Mouse (Mus musculus): ENCODE measurements around the gene Pdf. TPM values are rescaled to one million over a fixed set of nuclear protein-coding genes. Genes with fewer than 3 reads are reported as not detected.
"Not testable (repeated sequence)": the region's sequence is repeated elsewhere in the genome, so short reads cannot be mapped to it uniquely, and the experiment has no call there.

Gene Pdf
- polyA plus RNA-seq, 1 experiment from 2014 or later: 51.0 TPM

DNA sequence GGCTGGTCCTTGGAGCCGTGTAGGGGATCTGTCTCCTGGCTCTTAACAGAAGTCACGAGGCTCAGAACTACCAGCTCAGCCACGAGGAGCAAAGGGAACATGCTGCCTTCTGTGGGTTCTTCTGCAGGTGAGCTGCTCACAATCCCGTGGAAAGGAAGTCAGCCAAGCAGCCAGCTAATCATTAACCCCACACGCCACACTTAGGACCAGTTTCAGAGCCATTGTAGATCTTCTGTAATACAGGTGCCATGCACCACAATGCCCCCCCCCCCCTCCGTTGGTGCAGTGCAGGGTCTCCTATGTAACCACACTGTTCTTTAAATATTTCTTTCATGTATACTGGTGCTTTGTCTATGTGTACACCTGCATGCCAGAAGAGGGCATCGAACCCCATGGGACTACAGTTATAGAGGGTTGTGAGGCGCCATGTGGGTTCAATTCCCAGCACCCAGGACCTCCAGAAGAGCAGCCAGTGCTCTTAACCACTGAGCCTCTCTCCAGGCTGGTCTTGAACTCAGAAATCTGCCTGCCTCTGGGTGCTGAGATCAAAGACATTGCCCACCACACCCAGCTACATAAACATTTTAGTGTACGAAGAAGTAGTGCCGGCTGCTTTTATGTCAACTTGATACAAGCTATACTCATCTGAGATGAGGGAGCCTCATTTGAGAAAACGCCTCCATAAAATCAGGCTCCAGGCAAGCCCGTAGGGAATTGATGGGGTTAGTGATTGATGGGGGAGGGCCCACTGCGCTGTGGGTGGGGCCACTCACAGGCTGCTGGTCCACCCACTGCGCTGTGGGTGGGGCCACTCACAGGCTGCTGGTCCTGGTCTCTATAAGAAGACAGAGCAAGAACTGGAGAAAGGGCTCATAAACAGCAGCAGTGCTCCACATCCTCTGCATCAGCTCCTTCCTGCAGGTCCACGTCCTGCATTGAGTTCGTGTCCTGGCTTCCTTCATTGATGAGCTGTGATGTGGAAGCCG, 17.4 kb upstream of the Pdf start, which contains the start of gene Tmed6:
Gene Tmed6, minus strand, starts transcription at position 134 of the 986 bp plus-strand sequence.
- no peaks in the 10 kb centered on the region for H3K9me3 ChIP-seq
- H3K9ac ChIP-seq: no peak within 1 kb of the TSS
- H3K4me2 ChIP-seq (replicated peaks): no peak within 1 kb of the TSS
- no peak for ATAC-seq (ENCODE audit: low FRiP score, low read depth)
- H3K36me3 ChIP-seq: peaks cover 21% of the 10 kb centered on the region
- no peak within 1 kb of the TSS for H3K27ac ChIP-seq
- 51% methylated on average over 17 of the region's 17 CpGs for WGBS
- H3K27me3 ChIP-seq: no peaks in the 10 kb centered on the region
- H3K4me1 ChIP-seq: no peaks in the 10 kb centered on the region
- no peak within 1 kb of the TSS for H3K4me3 ChIP-seq

DNA sequence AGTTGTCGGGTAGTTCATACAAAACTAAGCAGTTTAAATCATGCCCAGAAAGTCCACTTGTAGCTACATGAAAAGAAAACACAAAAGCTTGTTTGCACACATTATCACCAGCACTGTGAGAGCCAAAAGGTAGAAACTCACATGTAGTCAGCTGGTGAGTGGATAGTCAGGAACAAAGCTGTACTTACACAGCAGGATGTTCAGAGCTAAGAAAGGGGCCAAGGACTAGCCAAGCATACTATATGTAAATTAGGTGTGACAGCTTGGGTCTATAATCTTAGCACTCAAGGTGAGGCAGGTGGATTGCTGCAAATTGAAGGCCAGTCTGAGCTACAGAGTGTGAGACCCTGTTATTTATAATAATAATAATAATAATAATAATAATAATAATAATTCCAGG, 14.2 kb upstream of the Pdf start:
- no peak overlapping the region for H3K9ac ChIP-seq
- no peak overlapping the region for H3K4me2 ChIP-seq (replicated peaks)
- 84% methylated on average over 1 of the region's 1 CpGs for WGBS
- H3K9me3 ChIP-seq: no peaks in the 10 kb centered on the region
- no peaks in the 10 kb centered on the region for H3K27me3 ChIP-seq
- peaks cover 22% of the 10 kb centered on the region for H3K36me3 ChIP-seq
- H3K4me3 ChIP-seq: no peak overlapping the region
- peaks cover 5% of the 10 kb centered on the region for H3K4me1 ChIP-seq
- H3K27ac ChIP-seq: no peak overlapping the region
- no peak for ATAC-seq (ENCODE audit: low FRiP score, low read depth)

DNA sequence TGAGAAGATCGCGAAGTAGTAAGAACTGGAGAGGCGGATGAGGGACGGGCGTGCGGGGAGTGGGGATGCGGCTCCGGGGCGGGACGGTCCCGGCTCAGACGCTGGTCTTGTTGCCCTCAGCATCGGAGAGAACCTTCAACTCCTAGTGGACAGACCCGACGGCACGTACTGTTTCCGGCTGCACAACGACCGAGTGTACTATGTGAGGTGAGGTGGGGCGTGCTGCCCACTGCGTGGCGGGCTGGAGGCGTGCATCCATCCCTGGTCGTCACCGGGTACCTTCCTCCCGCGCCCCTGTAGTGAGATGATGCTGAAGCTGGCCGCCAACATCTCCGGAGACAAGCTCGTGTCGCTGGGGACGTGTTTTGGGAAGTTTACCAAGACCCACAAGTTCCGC, 8.6 kb upstream of the Pdf start:
- H3K27ac ChIP-seq: peak overlapping the region; percentile 33; the same call in 1 of the 2 replicates
- peak overlapping the region; percentile 94 for H3K9ac ChIP-seq
- peak; percentile 67 for ATAC-seq (ENCODE audit: low FRiP score, low read depth)
- H3K27me3 ChIP-seq: no peaks in the 10 kb centered on the region
- H3K4me1 ChIP-seq: peaks cover 16% of the 10 kb centered on the region
- H3K4me3 ChIP-seq: peak overlapping the region; percentile 100
- H3K9me3 ChIP-seq: no peaks in the 10 kb centered on the region
- peak overlapping the region; percentile 97 for H3K4me2 ChIP-seq (replicated peaks)
- peaks cover 53% of the 10 kb centered on the region for H3K36me3 ChIP-seq
- 1% methylated on average over 33 of the region's 33 CpGs for WGBS

DNA sequence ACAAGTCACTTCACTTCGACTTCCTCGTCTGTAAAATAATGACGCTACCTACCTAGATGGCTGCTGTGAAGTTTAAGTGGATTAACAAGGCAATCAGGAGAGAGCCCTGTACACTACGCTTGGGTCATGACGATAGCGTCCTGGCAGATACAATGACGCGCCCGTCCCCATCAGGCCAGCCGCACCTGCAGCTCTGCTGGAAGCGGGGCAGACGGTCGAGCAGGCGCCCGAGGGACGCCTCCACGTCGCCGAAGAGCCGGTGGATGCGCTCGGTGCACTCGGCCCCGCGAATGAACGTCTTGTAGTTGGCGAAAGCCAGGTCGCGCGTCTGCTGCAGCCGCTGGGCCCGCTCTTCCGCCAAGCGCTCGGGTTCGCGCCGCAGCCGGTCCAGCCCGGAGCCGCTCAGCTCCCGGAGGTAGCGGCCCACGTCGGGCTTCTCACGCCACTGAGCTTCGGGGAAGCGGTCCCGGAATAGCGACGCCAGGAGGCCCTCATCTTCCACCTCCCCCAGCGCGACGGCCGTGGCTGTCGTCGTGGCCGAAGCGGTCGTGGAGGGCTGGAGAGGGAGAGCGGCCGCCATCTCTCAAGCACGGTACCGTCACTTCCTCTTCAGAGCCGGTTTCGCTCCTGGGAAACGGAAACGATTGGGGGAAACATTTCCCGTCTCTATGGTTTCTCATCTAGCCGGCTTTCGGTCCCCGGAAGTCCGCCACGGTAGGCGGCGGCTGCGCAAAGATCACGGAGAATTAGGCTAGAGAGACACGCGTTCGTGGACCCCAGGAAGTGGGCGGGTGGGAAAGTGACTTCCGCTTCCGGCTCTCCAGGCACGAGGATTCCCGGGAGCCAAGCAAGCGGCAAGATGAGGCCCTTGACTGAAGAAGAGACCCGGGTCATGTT, 7.9 kb upstream of the Pdf start, which contains the start of the genes Cog8 and Nip7:
Gene Cog8, minus strand, starts transcription at position 614 of the 897 bp plus-strand sequence.
Gene Nip7, plus strand, starts transcription at position 802 of the 897 bp plus-strand sequence.
- peak; percentile 95 for ATAC-seq (ENCODE audit: low FRiP score, low read depth)
- H3K9ac ChIP-seq: peak within 1 kb of the TSS; percentile 94
- peak within 1 kb of the TSS; percentile 100 for H3K4me3 ChIP-seq
- H3K36me3 ChIP-seq: peaks cover 59% of the 10 kb centered on the region
- under 1% methylated on average over 88 of the region's 88 CpGs for WGBS
- H3K9me3 ChIP-seq: no peaks in the 10 kb centered on the region
- H3K4me2 ChIP-seq (replicated peaks): peak within 1 kb of the TSS; percentile 97
- H3K4me1 ChIP-seq: peaks cover 16% of the 10 kb centered on the region
- H3K27me3 ChIP-seq: no peaks in the 10 kb centered on the region
- peak within 1 kb of the TSS; percentile 33; the same call in 1 of the 2 replicates for H3K27ac ChIP-seq

DNA sequence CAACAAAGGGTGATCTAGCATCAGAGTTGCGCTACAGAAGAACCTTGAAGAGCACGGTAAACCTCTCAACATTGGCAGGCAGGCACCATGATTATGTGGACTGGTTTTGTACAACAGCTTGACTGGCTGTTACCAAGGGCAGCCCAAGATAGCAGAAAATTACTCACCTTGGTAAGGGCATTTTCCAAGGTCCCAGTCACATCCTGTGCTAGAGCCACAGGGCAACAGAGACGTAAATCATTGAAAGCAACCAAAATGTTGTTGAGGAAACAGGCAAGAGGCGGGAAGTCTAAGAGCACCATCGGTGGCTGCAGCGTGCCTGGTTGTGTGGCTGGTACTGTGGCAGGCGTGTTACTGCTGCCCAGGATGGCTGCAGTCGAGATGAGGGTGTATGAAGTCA, 3.6 kb upstream of the Pdf start:
- no peak for ATAC-seq (ENCODE audit: low FRiP score, low read depth)
- WGBS: 96% methylated on average over 8 of the region's 8 CpGs
- Histone ChIP-seq H3K4me1 (peaks cover 26% of the 10 kb centered on the region), H3K9ac (no peak overlapping the region), H3K27ac (no peak overlapping the region), H3K36me3 (peaks cover 62% of the 10 kb centered on the region), H3K27me3 (no peaks in the 10 kb centered on the region), H3K4me2 (replicated peaks) (no peak overlapping the region), H3K4me3 (no peak overlapping the region), H3K9me3 (no peaks in the 10 kb centered on the region)

DNA sequence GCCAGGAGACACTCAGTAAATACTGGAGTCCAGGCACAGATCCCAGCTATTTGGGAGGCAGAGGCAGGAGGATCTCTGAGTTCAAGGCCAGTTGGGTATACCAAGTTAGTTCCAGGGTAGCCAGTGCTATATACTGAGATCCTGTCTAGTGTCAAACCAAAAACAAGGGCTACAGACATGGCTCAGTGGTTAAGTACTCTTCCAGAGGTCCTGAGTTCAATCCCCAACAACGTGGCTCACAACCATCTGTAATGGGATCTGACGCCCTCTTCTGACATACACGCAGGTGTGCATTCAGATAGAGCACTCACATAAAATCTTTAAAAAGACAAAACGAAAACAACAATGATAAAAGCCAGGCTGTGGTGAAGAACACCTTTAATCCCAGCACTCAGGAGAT, 1.1 kb upstream of the Pdf start:
- H3K4me2 ChIP-seq (replicated peaks): peak overlapping the region; percentile 79
- H3K4me3 ChIP-seq: peak overlapping the region; percentile 82
- WGBS: 90% methylated on average over 4 of the region's 4 CpGs
- peaks cover 82% of the 10 kb centered on the region for H3K36me3 ChIP-seq
- H3K27ac ChIP-seq: no peak overlapping the region
- no peaks in the 10 kb centered on the region for H3K27me3 ChIP-seq
- peaks cover 23% of the 10 kb centered on the region for H3K4me1 ChIP-seq
- no peak for ATAC-seq (ENCODE audit: low FRiP score, low read depth)
- H3K9ac ChIP-seq: peak overlapping the region; percentile 90; the same call in 1 of the 2 replicates
- no peaks in the 10 kb centered on the region for H3K9me3 ChIP-seq

DNA sequence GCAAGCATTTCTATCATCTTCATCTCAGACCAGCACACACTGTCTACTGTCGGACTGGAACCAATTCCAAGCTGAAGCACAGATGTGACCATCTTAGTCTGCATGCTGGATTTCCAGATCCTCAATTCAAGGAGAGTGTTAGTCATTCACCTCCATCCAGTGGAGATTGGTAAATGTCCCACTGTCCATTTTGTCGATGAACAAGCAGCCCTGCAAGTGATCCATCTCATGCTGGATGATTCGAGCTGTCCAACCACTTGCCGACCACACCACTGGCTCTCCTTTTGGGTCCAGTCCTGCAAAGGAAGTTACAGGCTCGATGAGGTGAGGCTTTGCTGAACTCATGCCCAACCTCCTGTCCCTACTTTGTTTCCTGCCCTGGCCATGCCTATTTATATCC, 1.4 kb downstream of the Pdf start:
- H3K9ac ChIP-seq: peak overlapping the region; percentile 90; the same call in 1 of the 2 replicates
- 88% methylated on average over 5 of the region's 5 CpGs for WGBS
- no peaks in the 10 kb centered on the region for H3K9me3 ChIP-seq
- H3K4me2 ChIP-seq (replicated peaks): peak overlapping the region; percentile 79
- peaks cover 23% of the 10 kb centered on the region for H3K4me1 ChIP-seq
- no peak overlapping the region for H3K27ac ChIP-seq
- no peak for ATAC-seq (ENCODE audit: low FRiP score, low read depth)
- no peaks in the 10 kb centered on the region for H3K27me3 ChIP-seq
- H3K36me3 ChIP-seq: peaks cover 82% of the 10 kb centered on the region
- peak overlapping the region; percentile 82; the same call in 1 of the 2 replicates for H3K4me3 ChIP-seq

DNA sequence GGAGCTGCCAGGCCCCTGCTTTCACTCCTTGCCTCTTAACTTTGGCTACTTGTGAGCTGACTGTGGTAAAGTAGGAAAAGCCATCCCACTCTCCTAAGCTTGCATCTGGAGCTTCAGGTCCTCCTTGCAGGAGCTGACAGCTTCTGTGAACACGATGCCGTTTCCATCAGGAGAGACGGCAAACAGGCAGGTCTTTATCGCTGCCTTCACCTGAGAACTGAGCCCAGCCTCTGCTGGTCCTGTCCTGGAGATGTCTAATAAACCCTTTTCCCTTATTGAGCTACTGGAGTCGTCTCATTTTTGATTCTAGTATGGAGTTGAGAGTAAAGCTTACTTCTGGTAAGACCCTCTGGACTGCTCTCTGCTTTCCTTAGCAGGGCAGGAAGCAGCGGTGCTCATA, 2.9 kb downstream of the Pdf start:
- H3K4me1 ChIP-seq: peaks cover 23% of the 10 kb centered on the region
- H3K27ac ChIP-seq: no peak overlapping the region
- H3K27me3 ChIP-seq: no peaks in the 10 kb centered on the region
- H3K4me2 ChIP-seq (replicated peaks): no peak overlapping the region
- H3K9ac ChIP-seq: no peak overlapping the region
- H3K4me3 ChIP-seq: no peak overlapping the region
- no peak for ATAC-seq (ENCODE audit: low FRiP score, low read depth)
- H3K36me3 ChIP-seq: peaks cover 82% of the 10 kb centered on the region
- H3K9me3 ChIP-seq: no peaks in the 10 kb centered on the region
- 93% methylated on average over 6 of the region's 6 CpGs for WGBS

DNA sequence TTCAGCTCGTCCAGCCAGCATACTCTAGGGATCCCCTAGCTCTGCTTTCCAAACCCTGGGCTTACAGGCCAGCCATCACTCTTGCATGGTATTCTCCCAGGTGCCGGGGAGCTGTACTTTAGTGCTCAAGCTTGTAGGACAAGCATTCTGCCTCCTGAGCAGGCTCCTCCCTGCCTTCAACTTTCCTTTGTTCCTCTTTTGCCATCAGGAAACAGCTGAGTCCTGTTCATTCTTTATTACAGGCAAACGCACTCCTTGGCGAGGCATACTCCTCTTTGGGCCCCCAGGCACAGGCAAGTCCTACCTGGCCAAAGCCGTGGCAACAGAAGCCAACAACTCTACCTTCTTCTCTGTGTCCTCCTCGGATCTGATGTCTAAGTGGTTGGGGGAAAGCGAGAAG, 7.8 kb downstream of the Pdf start:
- Histone ChIP-seq H3K4me1 (no peaks in the 10 kb centered on the region), H3K4me2 (replicated peaks) (no peak overlapping the region), H3K27me3 (no peaks in the 10 kb centered on the region), H3K9ac (no peak overlapping the region), H3K4me3 (no peak overlapping the region), H3K36me3 (peaks cover 84% of the 10 kb centered on the region), H3K27ac (no peak overlapping the region), H3K9me3 (no peaks in the 10 kb centered on the region)
- 85% methylated on average over 7 of the region's 7 CpGs for WGBS
- ATAC-seq (ENCODE audit: low FRiP score, low read depth): no peak

DNA sequence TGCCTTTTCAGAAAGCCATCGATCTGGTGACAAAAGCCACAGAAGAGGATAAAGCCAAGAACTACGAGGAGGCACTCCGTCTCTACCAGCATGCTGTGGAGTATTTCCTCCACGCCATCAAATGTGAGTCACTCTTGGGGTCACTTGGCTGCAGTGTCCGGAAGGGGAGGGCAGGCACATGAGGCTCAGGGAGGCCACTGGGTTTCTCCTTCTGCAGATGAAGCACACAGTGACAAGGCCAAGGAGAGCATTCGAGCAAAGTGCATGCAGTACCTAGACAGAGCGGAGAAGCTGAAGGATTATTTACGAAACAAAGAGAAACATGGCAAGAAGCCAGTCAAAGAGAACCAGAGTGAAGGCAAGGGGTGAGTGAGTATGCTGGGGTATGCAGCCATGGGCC, 11.8 kb downstream of the Pdf start:
- Histone ChIP-seq H3K36me3 (peaks cover 48% of the 10 kb centered on the region), H3K27me3 (no peaks in the 10 kb centered on the region), H3K4me3 (no peak overlapping the region), H3K4me1 (peaks cover 17% of the 10 kb centered on the region), H3K9me3 (no peaks in the 10 kb centered on the region), H3K27ac (no peak overlapping the region), H3K4me2 (replicated peaks) (no peak overlapping the region), H3K9ac (no peak overlapping the region)
- WGBS: 93% methylated on average over 8 of the region's 8 CpGs
- no peak for ATAC-seq (ENCODE audit: low FRiP score, low read depth)

DNA sequence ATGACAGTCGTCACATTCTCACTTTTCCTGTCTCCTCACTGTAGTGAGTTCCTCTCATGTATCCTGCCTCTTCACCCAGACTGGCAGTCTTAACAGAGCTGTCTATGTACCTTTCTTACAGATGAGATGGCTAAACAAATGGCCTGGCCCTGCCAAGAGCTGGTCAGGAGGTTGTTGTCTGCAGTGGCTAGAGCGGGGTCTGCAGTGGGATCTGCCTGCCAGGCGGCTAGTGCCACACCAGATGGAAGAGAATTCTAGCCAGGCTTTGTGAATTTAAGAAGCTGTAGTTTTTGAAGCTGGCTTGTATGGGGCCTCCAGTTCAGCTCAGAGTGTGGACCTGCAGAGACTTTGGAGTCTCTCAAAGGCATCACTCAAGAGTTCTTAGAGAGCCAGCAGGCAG, 12.8 kb downstream of the Pdf start:
- no peaks in the 10 kb centered on the region for H3K27me3 ChIP-seq
- H3K4me1 ChIP-seq: peaks cover 17% of the 10 kb centered on the region
- no peaks in the 10 kb centered on the region for H3K9me3 ChIP-seq
- no peak overlapping the region for H3K27ac ChIP-seq
- H3K36me3 ChIP-seq: peaks cover 38% of the 10 kb centered on the region
- ATAC-seq (ENCODE audit: low FRiP score, low read depth): no peak
- H3K4me2 ChIP-seq (replicated peaks): no peak overlapping the region
- 81% methylated on average over 3 of the region's 3 CpGs for WGBS
- no peak overlapping the region for H3K4me3 ChIP-seq
- no peak overlapping the region for H3K9ac ChIP-seq

DNA sequence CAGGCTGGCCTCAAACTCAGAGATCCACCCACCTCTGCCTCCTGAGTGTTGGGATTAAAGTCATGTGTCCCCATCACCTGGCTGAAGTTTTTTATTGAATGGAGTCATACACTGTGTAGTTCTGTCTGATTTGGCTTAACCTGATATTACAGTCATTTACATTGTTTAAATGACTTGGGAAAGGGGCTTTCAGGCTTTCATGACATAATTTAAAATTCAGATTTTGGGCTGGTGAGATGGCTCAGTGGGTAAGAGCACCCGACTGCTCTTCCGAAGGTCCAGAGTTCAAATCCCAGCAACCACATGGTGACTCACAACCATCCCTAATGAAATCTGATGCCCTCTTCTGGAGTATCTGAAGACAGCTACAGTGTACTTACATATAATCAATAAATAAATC, 14.8 kb downstream of the Pdf start:
- H3K27me3 ChIP-seq; H3K27ac ChIP-seq; H3K9ac ChIP-seq; H3K4me3 ChIP-seq; H3K9me3 ChIP-seq; H3K4me2 ChIP-seq (replicated peaks); ATAC-seq (ENCODE audit: low FRiP score, low read depth): not testable (repeated sequence)
- 97% methylated on average over 2 of the region's 2 CpGs for whole genome bisulfite sequencing
- H3K36me3 ChIP-seq: peaks cover 18% of the 10 kb centered on the region
- H3K4me1 ChIP-seq: peaks cover 17% of the 10 kb centered on the region

All from limb, embryonic 13.5 days (tissue).